Mouse (Mus musculus): ENCODE measurements around the gene Gnb2. TPM values are rescaled to one million over a fixed set of nuclear protein-coding genes. Genes with fewer than 3 reads are reported as not detected.

Gene Gnb2
- polyA plus RNA-seq, 1 experiment = 439 TPM

GRCm38 (mm10) chr5:137529221-137529995 is 3.9 kb downstream of the Gnb2 start:
- TF ChIP-seq GATA1 (IDR thresholded peaks at IDR 0.05; ENCODE audit: low read length) = no peak

GRCm38 (mm10) chr5:137528247-137528968 is 4.9 kb downstream of the Gnb2 start:
- TF ChIP-seq GATA1 (IDR thresholded peaks at IDR 0.05; ENCODE audit: low read length) = no peak

- TF ChIP-seq GATA1 (IDR thresholded peaks at IDR 0.05; ENCODE audit: low read length) = no peak
Observed at GRCm38 (mm10) chr5:137527413-137527812, 5.9 kb downstream of the Gnb2 start.

GRCm38 (mm10) chr5:137526192-137526936 is 6.9 kb downstream of the Gnb2 start:
- no peak for TF ChIP-seq GATA1 (IDR thresholded peaks at IDR 0.05; ENCODE audit: low read length)

GRCm38 (mm10) chr5:137525511-137525910 is 7.8 kb downstream of the Gnb2 start:
- no peak for TF ChIP-seq GATA1 (IDR thresholded peaks at IDR 0.05; ENCODE audit: low read length)

- TF ChIP-seq GATA1 (IDR thresholded peaks at IDR 0.05; ENCODE audit: low read length) = no peak
Observed at GRCm38 (mm10) chr5:137524671-137525070, 8.6 kb downstream of the Gnb2 start.

GRCm38 (mm10) chr5:137524251-137524515 is 9.1 kb downstream of the Gnb2 start:
- TF ChIP-seq GATA1 (IDR thresholded peaks at IDR 0.05; ENCODE audit: low read length) = no peak

- no peak for TF ChIP-seq GATA1 (IDR thresholded peaks at IDR 0.05; ENCODE audit: low read length)
Observed at GRCm38 (mm10) chr5:137523396-137524250, 9.7 kb downstream of the Gnb2 start.

GRCm38 (mm10) chr5:137522711-137523110 is 10.6 kb downstream of the Gnb2 start:
- no peak for TF ChIP-seq GATA1 (IDR thresholded peaks at IDR 0.05; ENCODE audit: low read length)

- no peak for TF ChIP-seq GATA1 (IDR thresholded peaks at IDR 0.05; ENCODE audit: low read length)
Observed at GRCm38 (mm10) chr5:137521861-137522260, 11.4 kb downstream of the Gnb2 start.

- TF ChIP-seq GATA1 (IDR thresholded peaks at IDR 0.05; ENCODE audit: low read length) = no peak
Observed at GRCm38 (mm10) chr5:137519691-137520550, 13.4 kb downstream of the Gnb2 start.

- TF ChIP-seq GATA1 (IDR thresholded peaks at IDR 0.05; ENCODE audit: low read length) = no peak
Observed at GRCm38 (mm10) chr5:137518436-137518835, 14.9 kb downstream of the Gnb2 start, which contains the start of gene Gigyf1. Gigyf1 (plus strand) TSS chr5:137518548.

- TF ChIP-seq GATA1 (IDR thresholded peaks at IDR 0.05; ENCODE audit: low read length) = no peak
Observed at GRCm38 (mm10) chr5:137514811-137515210, 18.5 kb downstream of the Gnb2 start.

- TF ChIP-seq GATA1 (IDR thresholded peaks at IDR 0.05; ENCODE audit: low read length) = no peak
Observed at GRCm38 (mm10) chr5:137513951-137514721, 19.2 kb downstream of the Gnb2 start.

All from G1E-ER4 (cell line).